Mouse (Mus musculus): ENCODE data around the gene Pgghg. TPM values are rescaled to one million over a fixed set of nuclear protein-coding genes. Genes with fewer than 3 reads are reported as not detected.

The Pgghg gene
- total and polyA plus RNA-seq, 3 experiments, result 3.1 to 3.3 (median 3.2) TPM

- H3K9me3 ChIP-seq (replicated peaks; ENCODE audit: low read length), result no peaks in the 10 kb centered on the region
- no peaks in the 10 kb centered on the region for H3K4me1 ChIP-seq (ENCODE audit: control insufficient read depth in 1 of 2, insufficient read depth in 2 of 2)
- dilution Hi-C loops (cut with MboI; ENCODE audit: extremely low pct_ligation_motif_present, extremely low pct_unique_long_range_greater_than_20kb, low sequenced_read_pairs) (no loop called here), in situ Hi-C loops (cut with MboI; ENCODE audit: low pct_ligation_motif_present, low pct_unique_long_range_greater_than_20kb, low sequenced_read_pairs) (loop anchor here (5.0 kb wide), 1 partner anchor 58 kb away; no protein-coding TSS in a partner anchor)
- no peak for DNase-seq (ENCODE audit: extremely low read depth)
- no peaks in the 10 kb centered on the region for H3K79me2 ChIP-seq (replicated peaks; ENCODE audit: control insufficient read depth, extremely low read depth, insufficient read depth, poor library complexity, severe bottlenecking)
- no peaks in the 10 kb centered on the region for H3K27me3 ChIP-seq (replicated peaks)
- no peak within 1 kb of the TSS for H3K27ac ChIP-seq (ENCODE audit: insufficient read depth, low read depth)
- no peak within 1 kb of the TSS for H3K4me2 ChIP-seq (ENCODE audit: insufficient read depth, low read depth, poor library complexity, severe bottlenecking)
- H3K9ac ChIP-seq (ENCODE audit: insufficient read depth, low read depth), result no peak within 1 kb of the TSS
- TF ChIP-seq E2F4 (IDR thresholded peaks at IDR 0.05; ENCODE audit: insufficient replicate concordance, low read depth, low read length) (no peak), MXI1 (IDR thresholded peaks at IDR 0.05; ENCODE audit: low read depth, low read length) (no peak), POLR2A (IDR thresholded peaks at IDR 0.05; ENCODE audit: low read depth, low read length) (no peak), UBTF (IDR thresholded peaks at IDR 0.05; ENCODE audit: low read depth, low read length) (no peak), CHD2 (IDR thresholded peaks at IDR 0.05; ENCODE audit: low read length) (no peak), MAZ (IDR thresholded peaks at IDR 0.05; ENCODE audit: low read depth, low read length) (no peak), IRF4 (IDR thresholded peaks at IDR 0.05; ENCODE audit: low read depth, low read length) (no peak), JUN (IDR thresholded peaks at IDR 0.05; ENCODE audit: insufficient read depth, low read depth, low read length) (no peak), ZKSCAN1 (IDR thresholded peaks at IDR 0.05; ENCODE audit: borderline replicate concordance, low read depth, low read length) (no peak), SMC3 (IDR thresholded peaks at IDR 0.05; ENCODE audit: low read depth, low read length) (no peak), CTCF (conservative IDR thresholded peaks at IDR 0.05 in 1 of 2, IDR thresholded peaks at IDR 0.05 in 1 of 2; ENCODE audit: low read depth in 2 of 2, low read length in 2 of 2) (no peak), ETS1 (conservative IDR thresholded peaks at IDR 0.05; ENCODE audit: low read depth, low read length) (no peak), POLR2AphosphoS2 (IDR thresholded peaks at IDR 0.05; ENCODE audit: low read depth, low read length) (no peak; the same call in 1 of the 2 replicates), TCF12 (IDR thresholded peaks at IDR 0.05; ENCODE audit: low read depth, low read length) (no peak), MAX (IDR thresholded peaks at IDR 0.05; ENCODE audit: low read length) (no peak)
- H3K36me3 ChIP-seq (replicated peaks in 1 of 2; ENCODE audit: control insufficient read depth in 1 of 2, insufficient read depth in 1 of 2, low read length in 1 of 2), result peaks cover 27 to 59% of the 10 kb centered on the region in 2 experiments
- no peak within 1 kb of the TSS for H3K4me3 ChIP-seq (replicated peaks in 1 of 3; ENCODE audit: low read depth in 2 of 3, low read length in 2 of 3, poor library complexity in 1 of 3)
These were observed 41.0 kb upstream of the Pgghg start, which contains the start of gene Cox8b for GRCm38 (mm10) chr7:140900220-140900619. TSS of gene Cox8b (minus strand) at chr7:140900446.

- H3K27ac ChIP-seq (ENCODE audit: insufficient read depth, low read depth), result no peak overlapping the region
- no peak for TF ChIP-seq HCFC1 (IDR thresholded peaks at IDR 0.05; ENCODE audit: low read depth, low read length)
- no peak for TF ChIP-seq JUN (IDR thresholded peaks at IDR 0.05; ENCODE audit: insufficient read depth, low read depth, low read length)
- TF ChIP-seq NRF1 (IDR thresholded peaks at IDR 0.05; ENCODE audit: low read depth, low read length), result no peak
- no peak for TF ChIP-seq PAX5 (IDR thresholded peaks at IDR 0.05; ENCODE audit: low read length)
- no peak for TF ChIP-seq ETS1 (conservative IDR thresholded peaks at IDR 0.05; ENCODE audit: low read depth, low read length)
- no peak for TF ChIP-seq RCOR1 (conservative IDR thresholded peaks at IDR 0.05; ENCODE audit: low read depth, low read length)
- no peak for TF ChIP-seq UBTF (IDR thresholded peaks at IDR 0.05; ENCODE audit: low read depth, low read length)
- TF ChIP-seq POLR2A (IDR thresholded peaks at IDR 0.05; ENCODE audit: low read depth, low read length), result no peak
- TF ChIP-seq ELF1 (IDR thresholded peaks at IDR 0.05; ENCODE audit: low read depth, low read length), result no peak
- H3K4me2 ChIP-seq (ENCODE audit: insufficient read depth, low read depth, poor library complexity, severe bottlenecking), result no peak overlapping the region
- no peak overlapping the region for H3K9ac ChIP-seq (ENCODE audit: insufficient read depth, low read depth)
- in situ Hi-C loops (cut with MboI; ENCODE audit: low pct_ligation_motif_present, low pct_unique_long_range_greater_than_20kb, low sequenced_read_pairs) (loop anchor here (5.0 kb wide), 1 partner anchor 60 kb away; no protein-coding TSS in a partner anchor), dilution Hi-C loops (cut with MboI; ENCODE audit: extremely low pct_ligation_motif_present, extremely low pct_unique_long_range_greater_than_20kb, low sequenced_read_pairs) (no loop called here)
- H3K9me3 ChIP-seq (replicated peaks; ENCODE audit: low read length), result no peaks in the 10 kb centered on the region
- H3K4me3 ChIP-seq (replicated peaks in 1 of 3; ENCODE audit: low read depth in 2 of 3, low read length in 2 of 3, poor library complexity in 1 of 3), result no peak overlapping the region
- H3K27me3 ChIP-seq (replicated peaks), result peaks cover 5% of the 10 kb centered on the region
- H3K4me1 ChIP-seq (ENCODE audit: control insufficient read depth in 1 of 2, insufficient read depth in 2 of 2), result peaks cover 0 to 2% of the 10 kb centered on the region in 2 experiments; a peak in 1 of 4 replicates
- peaks cover 19 to 41% of the 10 kb centered on the region in 2 experiments for H3K36me3 ChIP-seq (replicated peaks in 1 of 2; ENCODE audit: control insufficient read depth in 1 of 2, insufficient read depth in 1 of 2, low read length in 1 of 2)
- no peak for DNase-seq (ENCODE audit: extremely low read depth)
- no peaks in the 10 kb centered on the region for H3K79me2 ChIP-seq (replicated peaks; ENCODE audit: control insufficient read depth, extremely low read depth, insufficient read depth, poor library complexity, severe bottlenecking)
These were observed 38.9 kb upstream of the Pgghg start for GRCm38 (mm10) chr7:140902036-140902875.
